Mouse (Mus musculus) layer of hippocampus, postnatal 14 days (tissue): ENCODE results near the gene Lss. TPM values are rescaled to one million over a fixed set of nuclear protein-coding genes. Genes with fewer than 3 reads are reported as not detected.

Source experiments
- DNase-seq, 2 experiments: peaks; one replicate each; pipeline ENCODE4 v3.0.0; 2021 to 2022; ENCODE audit warnings: low spot score in 2 of 2, mixed read lengths in 1 of 2
- long read RNA-seq, 2 experiments: library from polyadenylated mRNA; stranded (forward); transcript quantifications; one replicate each; pipeline ENCODE4 v2.0.0; 2021
- total RNA-seq, 2 experiments: library from RNA; stranded (reverse); gene quantifications; 2 replicates each; pipeline ENCODE4 v1.2.3; 2021

Gene Lss
- 10 to 100 TPM; 60.9 to 73.6 TPM for total RNA-seq
- long read RNA-seq, experiment 1, full-length matches to known transcripts = 6 of 14 reads
- long read RNA-seq, experiment 1, partial matches to known transcripts = 0 of 14 reads
- long read RNA-seq, experiment 1, other reads (novel, unspliced or antisense) = 8 of 14 reads
- long read RNA-seq, experiment 2, full-length matches to known transcripts = 6 of 14 reads
- long read RNA-seq, experiment 2, partial matches to known transcripts = 1 of 14 reads
- long read RNA-seq, experiment 2, other reads (novel, unspliced or antisense) = 7 of 14 reads

- DNase-seq = peak; percentile 94 to 98
These were observed at the start of gene Lss for GRCm38 (mm10) chr10:76531375-76531774. TSS of gene Lss (plus strand) at chr10:76531588.

GRCm38 (mm10) chr10:76486302-76486701, 45.1 kb upstream of the Lss start:
- DNase-seq = no peak

GRCm38 (mm10) chr10:76488265-76488664, 43.1 kb upstream of the Lss start:
- DNase-seq = no peak

- DNase-seq = no peak
These were observed 42.2 kb upstream of the Lss start for GRCm38 (mm10) chr10:76489205-76489604.

- no peak for DNase-seq
These were observed 37.9 kb upstream of the Lss start for GRCm38 (mm10) chr10:76493527-76493926.

- DNase-seq = no peak
These were observed 35.9 kb upstream of the Lss start for GRCm38 (mm10) chr10:76495501-76495900.

- peak in 1 of 2 experiments; percentile 6 for DNase-seq
These were observed 35.0 kb upstream of the Lss start for GRCm38 (mm10) chr10:76496366-76496765.

GRCm38 (mm10) chr10:76497522-76497921, 33.9 kb upstream of the Lss start:
- DNase-seq = no peak

GRCm38 (mm10) chr10:76504271-76504943, 27.0 kb upstream of the Lss start:
- no peak for DNase-seq

GRCm38 (mm10) chr10:76505865-76506264, 25.5 kb upstream of the Lss start:
- DNase-seq = no peak

GRCm38 (mm10) chr10:76512965-76513583, 18.3 kb upstream of the Lss start:
- DNase-seq = peak; percentile 41 to 51

- DNase-seq = no peak
These were observed 466 bp upstream of the Lss start for GRCm38 (mm10) chr10:76530922-76531321.

- no peak for DNase-seq
These were observed 440 bp downstream of the Lss start for GRCm38 (mm10) chr10:76531828-76532227.

GRCm38 (mm10) chr10:76535526-76535925, 4.1 kb downstream of the Lss start:
- no peak for DNase-seq

GRCm38 (mm10) chr10:76537619-76538018, 6.2 kb downstream of the Lss start:
- no peak for DNase-seq

- no peak for DNase-seq
These were observed 10.1 kb downstream of the Lss start for GRCm38 (mm10) chr10:76541336-76542085.

- no peak for DNase-seq
These were observed 11.4 kb downstream of the Lss start for GRCm38 (mm10) chr10:76542636-76543375.

GRCm38 (mm10) chr10:76546566-76546965, 15.2 kb downstream of the Lss start:
- no peak for DNase-seq

GRCm38 (mm10) chr10:76548218-76548617, 16.8 kb downstream of the Lss start:
- DNase-seq = no peak

GRCm38 (mm10) chr10:76550458-76550857, 19.1 kb downstream of the Lss start:
- DNase-seq = no peak

- DNase-seq = no peak
These were observed 20.2 kb downstream of the Lss start for GRCm38 (mm10) chr10:76551556-76551955.
